Mouse (Mus musculus) lung, embryonic 16.5 days (tissue): ENCODE data around the gene Ifnl3. TPM values are rescaled to one million over a fixed set of nuclear protein-coding genes. Genes with fewer than 3 reads are reported as not detected.
"Not testable (repeated sequence)": the region's sequence is repeated elsewhere in the genome, so short reads cannot be mapped to it uniquely, and the experiment has no call there.

Source experiments
- ATAC-seq: fragments of 200-750 bp; cut with Nextera tagmentation; 2 replicates; pipeline ENCODE4 v1.8.0; 2017; ENCODE audit warnings: low read depth, mild to moderate bottlenecking, moderate library complexity
- H3K27ac ChIP-seq: fragments of 300-500 bp; sonication (generic); 2 replicates; pipeline ENCODE4 v1.5.1; 2014; ENCODE audit warnings: mild to moderate bottlenecking, control low read depth, low read length
- H3K27me3 ChIP-seq: fragments of 300-500 bp; sonication (generic); 2 replicates; pipeline ENCODE4 v1.6.1; 2014; ENCODE audit warnings: low read depth, low read length, mixed read lengths; ENCODE audit not compliant: control insufficient read depth, insufficient read depth
- H3K36me3 ChIP-seq: fragments of 300-500 bp; sonication (generic); 2 replicates; pipeline ENCODE4 v1.6.1; 2014; ENCODE audit warnings: low read length; ENCODE audit not compliant: control insufficient read depth, insufficient read depth
- H3K4me1 ChIP-seq: fragments of 300-500 bp; sonication (generic); replicated peaks from 2 replicates; pipeline ENCODE4 v1.6.1; 2014; ENCODE audit warnings: low read length, mixed read lengths; ENCODE audit not compliant: control insufficient read depth, insufficient read depth
- H3K4me2 ChIP-seq: fragments of 300-500 bp; sonication (generic); 2 replicates; pipeline ENCODE4 v1.6.1; 2014; ENCODE audit warnings: low read depth, low read length, control low read depth
- H3K4me3 ChIP-seq: fragments of 300-500 bp; sonication (generic); 2 replicates; pipeline ENCODE4 v1.5.1; 2014; ENCODE audit warnings: mild to moderate bottlenecking, low read length, control low read depth
- H3K9ac ChIP-seq: fragments of 300-500 bp; sonication (generic); 2 replicates; pipeline ENCODE4 v1.6.1; 2014; ENCODE audit warnings: low read length, control low read depth
- H3K9me3 ChIP-seq: fragments of 300-500 bp; sonication (generic); 2 replicates; pipeline ENCODE4 v1.6.1; 2016; ENCODE audit warnings: low read length; ENCODE audit not compliant: control insufficient read depth
- WGBS: fragments of 180-500 bp; shearing (Covaris S2); extraction: QIAGEN DNeasy Blood & Tissue Kit; methylation state at CpG from one replicate; pipeline ENCODE4 v1.1.7; 2014; 5-methylcytosine and 5-hydroxymethylcytosine counted together
- polyA plus RNA-seq: library from polyadenylated mRNA; unstranded; fragments of >200 nt; fragmentation: Nextera tagmentation; extraction: Ambion mirVana; gene quantifications from 2 replicates; pipeline ENCODE4 v1.2.1, GENCODE M21; 2015

Ifnl3 gene
- polyA plus RNA-seq, 1 experiment from 2014 or later: not detected

DNA sequence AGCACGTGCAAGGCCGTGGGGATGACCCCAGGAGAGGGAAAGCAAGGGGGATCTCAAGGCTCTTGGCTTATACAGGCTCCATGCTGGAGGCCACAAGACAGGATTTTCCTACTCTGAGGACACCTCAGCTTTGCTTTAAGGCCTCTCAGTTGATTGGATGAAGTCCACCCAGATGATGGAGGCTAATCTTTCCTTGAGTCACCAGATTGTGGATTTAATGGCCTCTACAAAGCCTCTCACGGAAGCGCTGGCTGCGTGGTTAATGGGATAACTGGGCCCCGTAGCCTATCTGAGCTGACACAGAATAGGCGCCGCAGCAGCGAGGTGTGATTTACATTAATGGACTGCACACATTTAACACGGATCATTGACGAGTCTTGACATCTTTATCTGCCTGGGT, 27.2 kb upstream of the Ifnl3 start:
- Histone ChIP-seq H3K4me3 (no peak overlapping the region), H3K36me3 (no peaks in the 10 kb centered on the region), H3K27me3 (no peaks in the 10 kb centered on the region), H3K27ac (no peak overlapping the region), H3K4me2 (no peak overlapping the region), H3K9me3 (no peaks in the 10 kb centered on the region), H3K9ac (no peak overlapping the region), H3K4me1 (no peaks in the 10 kb centered on the region)
- ATAC-seq: no peak
- WGBS: 57% methylated on average over 11 of the region's 11 CpGs

DNA sequence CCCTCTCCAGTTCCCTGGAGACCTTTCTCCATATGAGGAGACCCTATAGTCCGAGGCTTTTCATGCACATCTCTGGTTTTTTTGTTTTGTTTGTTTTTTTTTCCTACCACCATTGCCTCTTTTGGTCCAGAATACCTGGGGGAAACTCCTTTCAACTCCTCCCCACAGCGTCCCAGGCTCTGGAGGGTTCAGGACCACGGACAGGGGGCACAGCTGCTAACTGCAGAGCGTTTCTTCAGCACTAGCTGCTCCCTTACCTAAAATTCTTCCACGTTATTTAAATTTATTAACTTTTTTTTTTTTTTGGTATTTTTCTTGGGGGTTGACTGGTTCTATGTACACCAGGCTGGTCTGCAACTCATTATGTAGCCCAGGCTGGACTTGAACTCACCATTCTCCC, 17.1 kb upstream of the Ifnl3 start:
- H3K27me3 ChIP-seq: no peaks in the 10 kb centered on the region
- H3K4me1 ChIP-seq: no peaks in the 10 kb centered on the region
- no peaks in the 10 kb centered on the region for H3K9me3 ChIP-seq
- WGBS: 5% methylated on average over 5 of the region's 5 CpGs
- no peak overlapping the region for H3K9ac ChIP-seq
- H3K36me3 ChIP-seq: no peaks in the 10 kb centered on the region
- no peak overlapping the region for H3K4me3 ChIP-seq
- no peak for ATAC-seq
- H3K4me2 ChIP-seq: no peak overlapping the region
- H3K27ac ChIP-seq: no peak overlapping the region

DNA sequence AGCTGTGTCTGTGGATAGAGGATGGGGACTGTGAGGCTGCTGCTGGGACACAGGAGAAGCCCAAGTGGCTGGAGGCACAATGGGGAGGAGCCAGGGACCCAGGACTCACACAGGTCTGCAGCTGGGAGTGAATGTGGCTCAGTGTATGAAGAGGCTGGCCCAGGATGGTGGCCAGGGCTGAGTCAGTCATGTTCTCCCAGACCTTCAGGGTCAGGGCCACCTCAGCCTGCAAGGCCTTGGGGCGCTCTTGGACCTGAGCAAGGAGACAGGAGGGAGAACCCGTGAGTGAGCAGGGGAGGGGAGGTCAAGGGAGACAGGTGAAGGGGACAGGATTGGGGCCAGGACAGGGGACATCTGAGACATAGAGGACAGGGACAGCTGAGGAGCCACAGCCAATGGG, 13.5 kb upstream of the Ifnl3 start:
- H3K9ac ChIP-seq, H3K27me3 ChIP-seq, H3K4me1 ChIP-seq, H3K36me3 ChIP-seq, ATAC-seq, H3K9me3 ChIP-seq, H3K4me2 ChIP-seq, H3K27ac ChIP-seq, H3K4me3 ChIP-seq: not testable (repeated sequence)
- 80% methylated on average over 1 of the region's 2 CpGs for WGBS

DNA sequence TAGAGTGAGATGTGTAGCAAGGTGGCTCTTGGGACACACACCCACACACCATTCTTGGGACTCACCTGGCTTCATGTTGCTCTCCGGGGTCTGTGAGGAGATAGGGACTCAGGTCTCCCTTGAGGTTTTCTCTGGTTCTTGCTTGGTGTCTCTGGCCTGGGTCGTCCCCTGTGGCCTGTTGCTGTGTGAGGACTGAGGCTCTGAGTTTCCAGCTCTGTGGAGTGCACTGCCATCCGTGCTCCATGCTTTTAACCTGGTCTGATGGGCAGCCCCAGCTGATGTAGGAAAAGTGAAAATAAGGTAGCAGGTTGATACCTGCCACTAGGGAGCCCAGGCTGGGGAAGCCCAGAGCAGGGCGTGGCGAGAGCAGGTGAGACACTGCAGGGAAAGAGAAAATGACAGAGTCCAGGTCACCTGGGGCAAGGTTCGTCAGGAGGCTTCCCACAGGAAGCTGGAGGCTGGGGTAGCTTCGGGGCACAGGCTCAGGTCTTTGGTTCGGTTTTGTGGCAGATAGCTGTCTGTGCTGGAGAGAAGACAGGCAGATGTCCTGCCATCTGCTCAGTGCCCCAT, 12.1 kb upstream of the Ifnl3 start, which contains the start of gene Ifnl2:
Gene Ifnl2, minus strand, starts transcription at position 51 of the 570 bp plus-strand sequence.
- not testable (repeated sequence) for H3K4me2 ChIP-seq, H3K27ac ChIP-seq, H3K4me1 ChIP-seq, H3K9me3 ChIP-seq, H3K36me3 ChIP-seq, H3K27me3 ChIP-seq, H3K9ac ChIP-seq, ATAC-seq, H3K4me3 ChIP-seq
- WGBS: 64% methylated on average over 8 of the region's 8 CpGs

DNA sequence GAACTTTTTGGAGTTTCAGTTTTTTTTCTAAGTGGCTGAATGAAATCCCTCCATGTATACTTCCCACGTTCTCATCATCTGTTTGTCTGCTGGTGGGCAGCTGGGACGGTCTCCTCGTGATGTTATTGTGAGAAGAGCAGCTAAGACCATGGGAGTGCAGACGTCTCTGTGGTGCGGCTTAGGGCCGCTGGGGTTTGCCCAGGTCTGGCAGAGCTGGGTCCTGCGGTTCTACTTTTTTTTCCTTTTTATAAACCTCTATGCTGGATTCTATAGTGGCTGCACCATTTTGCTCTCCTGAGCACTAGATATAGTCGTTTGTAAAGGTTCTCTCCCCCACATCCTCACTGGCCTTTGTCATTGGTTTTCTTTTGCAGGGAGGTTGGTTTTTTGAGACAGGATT, 11.2 kb upstream of the Ifnl3 start:
- Histone ChIP-seq H3K4me3 (no peak overlapping the region), H3K27me3 (no peaks in the 10 kb centered on the region), H3K9ac (no peak overlapping the region), H3K9me3 (no peaks in the 10 kb centered on the region), H3K27ac (no peak overlapping the region), H3K36me3 (no peaks in the 10 kb centered on the region), H3K4me1 (no peaks in the 10 kb centered on the region), H3K4me2 (no peak overlapping the region)
- no peak for ATAC-seq
- WGBS: 64% methylated on average over 8 of the region's 8 CpGs

DNA sequence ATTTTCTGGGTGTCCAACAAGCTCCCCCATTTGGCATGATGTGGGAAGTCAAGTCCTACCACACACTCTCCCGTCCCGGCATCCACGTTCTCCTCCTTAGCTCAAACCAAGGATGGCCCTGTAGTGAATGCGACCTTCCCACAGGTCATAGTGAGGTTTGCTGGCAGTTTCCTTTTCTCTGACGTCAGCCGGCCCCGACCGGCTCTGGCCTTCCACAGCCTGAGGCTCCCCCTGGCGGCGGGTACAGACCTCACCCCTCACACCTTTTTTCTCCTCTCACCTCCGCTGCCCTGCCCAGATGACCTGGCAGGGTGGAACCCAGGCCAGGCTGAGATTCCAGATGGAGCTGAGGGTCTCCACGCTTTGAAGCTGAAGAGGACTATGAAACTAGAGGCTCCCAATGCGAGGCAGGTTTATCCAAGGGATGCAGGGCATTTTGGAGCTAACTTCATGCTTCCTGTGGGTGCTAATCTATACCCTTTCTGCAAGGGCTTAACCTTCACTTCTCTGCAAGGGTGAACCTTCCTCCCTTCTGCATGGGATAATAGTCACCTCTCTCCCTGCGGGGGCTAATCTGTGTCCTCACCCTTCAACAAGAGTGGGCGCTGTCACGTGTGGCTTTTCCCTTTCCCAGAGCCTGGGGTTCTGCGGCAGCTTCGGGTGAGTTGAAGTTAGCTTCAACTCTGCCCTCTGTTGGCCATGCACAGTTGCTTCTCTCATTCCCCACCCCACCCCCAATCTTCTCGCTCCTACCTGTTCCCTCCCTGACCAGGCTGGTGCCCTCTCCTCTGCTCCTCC, 5.5 kb downstream of the Ifnl3 start:
- ATAC-seq: peak; percentile 59
- WGBS: 5% methylated on average over 19 of the region's 19 CpGs
- no peak overlapping the region for H3K4me3 ChIP-seq
- no peaks in the 10 kb centered on the region for H3K27me3 ChIP-seq
- no peaks in the 10 kb centered on the region for H3K9me3 ChIP-seq
- H3K9ac ChIP-seq: no peak overlapping the region
- H3K4me1 ChIP-seq: no peaks in the 10 kb centered on the region; the same call in 1 of the 2 replicates
- no peak overlapping the region for H3K4me2 ChIP-seq
- no peak overlapping the region for H3K27ac ChIP-seq
- H3K36me3 ChIP-seq: no peaks in the 10 kb centered on the region

DNA sequence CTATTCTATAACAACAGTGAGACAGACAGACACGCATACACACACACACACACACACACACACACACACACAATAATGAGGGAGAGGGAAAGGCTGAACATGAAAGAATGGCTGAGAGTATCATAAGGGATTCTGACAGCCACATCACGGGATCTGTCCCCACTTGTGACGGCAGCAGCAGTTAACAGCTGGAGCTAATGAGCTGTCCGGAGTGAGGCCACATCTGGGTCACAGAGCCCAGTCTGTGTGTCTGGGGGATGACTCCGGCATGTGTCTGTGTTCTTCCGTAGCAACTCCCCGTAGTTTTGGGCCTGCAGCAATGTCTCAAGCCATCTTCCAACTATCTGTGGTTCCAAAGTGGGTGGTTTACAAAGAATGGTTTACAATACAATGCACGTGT, 9.4 kb downstream of the Ifnl3 start:
- H3K27me3 ChIP-seq: no peaks in the 10 kb centered on the region
- H3K9me3 ChIP-seq: no peaks in the 10 kb centered on the region

DNA sequence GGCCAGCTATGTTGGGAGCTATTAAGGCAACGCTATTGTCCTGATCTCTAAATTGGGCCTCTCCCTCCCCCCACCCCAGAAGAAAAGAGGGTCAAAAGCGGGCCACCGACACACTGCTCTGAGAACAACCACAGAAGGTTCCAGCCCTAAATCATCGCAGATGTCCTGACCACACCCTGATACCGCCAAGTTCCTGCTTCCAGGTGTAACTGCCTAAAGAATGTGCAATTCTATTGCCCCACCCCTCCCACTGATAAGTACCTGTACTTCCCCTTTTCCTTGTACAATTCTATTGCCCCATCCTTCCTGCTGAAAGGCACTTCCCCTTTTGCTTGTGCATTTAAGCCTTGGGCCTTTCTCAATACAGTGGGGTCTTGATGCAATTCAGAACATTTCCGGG, 16.2 kb downstream of the Ifnl3 start:
- H3K27ac ChIP-seq, ATAC-seq, H3K36me3 ChIP-seq, H3K9me3 ChIP-seq, H3K4me1 ChIP-seq, H3K27me3 ChIP-seq, H3K4me3 ChIP-seq, H3K4me2 ChIP-seq, H3K9ac ChIP-seq: not testable (repeated sequence)
- WGBS: 90% methylated on average over 6 of the region's 6 CpGs

More for the DNA sequence above, 9.4 kb downstream of the Ifnl3 start:
- 0 out of 2 replicates have a peak overlapping the region, but pooled peaks have one; percentile 7 for H3K27ac ChIP-seq
- H3K9ac ChIP-seq: no peak overlapping the region
- ATAC-seq: peak; percentile 93
- 61% methylated on average over 8 of the region's 8 CpGs for WGBS
- no peak overlapping the region for H3K4me3 ChIP-seq
- H3K36me3 ChIP-seq: no peaks in the 10 kb centered on the region
- no peaks in the 10 kb centered on the region; the same call in 1 of the 2 replicates for H3K4me1 ChIP-seq
- H3K4me2 ChIP-seq: no peak overlapping the region

DNA sequence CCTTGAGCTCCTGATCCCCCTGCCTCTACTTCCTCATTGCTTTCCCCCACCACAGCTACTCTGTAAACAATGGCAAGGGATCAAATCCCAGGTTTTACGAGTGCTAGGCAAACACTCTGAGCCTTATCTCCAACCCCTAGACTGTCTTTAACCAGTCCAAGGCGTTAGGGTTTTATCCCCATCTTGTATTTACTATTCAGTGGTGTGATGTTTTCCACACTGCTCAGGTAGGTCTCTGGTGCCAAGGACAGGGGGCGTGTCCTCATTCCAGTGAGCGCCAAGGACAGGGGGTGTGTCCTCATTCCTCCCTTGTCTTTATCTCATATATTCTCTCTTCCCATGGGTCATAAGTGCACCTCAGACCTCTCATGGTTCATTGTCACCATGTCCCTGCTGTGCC, 17.9 kb downstream of the Ifnl3 start, which contains the start of gene Sycn:
Gene Sycn, plus strand, starts transcription at position 360 of the 400 bp plus-strand sequence.
- Histone ChIP-seq H3K27ac (no peak within 1 kb of the TSS), H3K4me1 (no peaks in the 10 kb centered on the region), H3K27me3 (peaks cover 17% of the 10 kb centered on the region), H3K4me2 (no peak within 1 kb of the TSS), H3K36me3 (no peaks in the 10 kb centered on the region), H3K9me3 (no peaks in the 10 kb centered on the region), H3K4me3 (no peak within 1 kb of the TSS), H3K9ac (no peak within 1 kb of the TSS)
- no peak for ATAC-seq
- WGBS: 45% methylated on average over 4 of the region's 4 CpGs
